Mouse (Mus musculus): ENCODE data around the gene 4930474N05Rik. TPM values are rescaled to one million over a fixed set of nuclear protein-coding genes. Genes with fewer than 3 reads are reported as not detected.
A peak's percentile ranks its signal among the peaks of the same experiment; 100 is the strongest.

The 4930474N05Rik gene
- polyA plus RNA-seq (2015; fragmentation: Nextera tagmentation; extraction: Ambion mirVana): not detected in 2 replicates

- H3K27ac ChIP-seq: no peak within 1 kb of the TSS
- no peaks in the 10 kb centered on the region for H3K9me3 ChIP-seq
- H3K4me1 ChIP-seq (replicated peaks): no peaks in the 10 kb centered on the region
- no peak for ATAC-seq
- no peaks in the 10 kb centered on the region for H3K36me3 ChIP-seq
- H3K27me3 ChIP-seq: no peaks in the 10 kb centered on the region
- H3K4me2 ChIP-seq (replicated peaks): no peak within 1 kb of the TSS
- no peak within 1 kb of the TSS for H3K9ac ChIP-seq (replicated peaks)
- H3K4me3 ChIP-seq (replicated peaks): no peak within 1 kb of the TSS
These were observed at the start of gene 4930474N05Rik for GRCm38 (mm10) chr14:36094617-36095016. Gene 4930474N05Rik (plus strand): TSS chr14:36094917.

GRCm38 (mm10) chr14:36048746-36049391 is 45.8 kb upstream of the 4930474N05Rik start:
- no peak overlapping the region for H3K4me3 ChIP-seq (replicated peaks)
- no peak overlapping the region for H3K9ac ChIP-seq (replicated peaks)
- no peaks in the 10 kb centered on the region for H3K27me3 ChIP-seq
- peak overlapping the region; percentile 22; the same call in 1 of the 2 replicates for H3K4me2 ChIP-seq (replicated peaks)
- no peak overlapping the region for H3K27ac ChIP-seq
- peaks cover 6% of the 10 kb centered on the region for H3K4me1 ChIP-seq (replicated peaks)
- WGBS: 53% methylated on average over 9 of the region's 9 CpGs
- no peaks in the 10 kb centered on the region for H3K9me3 ChIP-seq
- no peaks in the 10 kb centered on the region for H3K36me3 ChIP-seq
- peak; percentile 91 for ATAC-seq

- Histone ChIP-seq H3K4me2 (replicated peaks) (no peak overlapping the region), H3K9me3 (no peaks in the 10 kb centered on the region), H3K4me3 (replicated peaks) (no peak overlapping the region), H3K27me3 (no peaks in the 10 kb centered on the region), H3K9ac (replicated peaks) (no peak overlapping the region), H3K27ac (no peak overlapping the region), H3K36me3 (no peaks in the 10 kb centered on the region), H3K4me1 (replicated peaks) (peaks cover 6% of the 10 kb centered on the region)
- WGBS: 87% methylated on average over 2 of the region's 2 CpGs
- ATAC-seq: no peak
These were observed 41.4 kb upstream of the 4930474N05Rik start for GRCm38 (mm10) chr14:36053281-36053680.

- no peak overlapping the region for H3K4me2 ChIP-seq (replicated peaks)
- 90% methylated on average over 3 of the region's 3 CpGs for WGBS
- H3K27ac ChIP-seq: no peak overlapping the region
- no peak overlapping the region for H3K4me3 ChIP-seq (replicated peaks)
- no peaks in the 10 kb centered on the region for H3K9me3 ChIP-seq
- H3K9ac ChIP-seq (replicated peaks): no peak overlapping the region
- H3K4me1 ChIP-seq (replicated peaks): no peaks in the 10 kb centered on the region
- no peaks in the 10 kb centered on the region for H3K27me3 ChIP-seq
- ATAC-seq: no peak
- H3K36me3 ChIP-seq: no peaks in the 10 kb centered on the region
These were observed 3.8 kb downstream of the 4930474N05Rik start for GRCm38 (mm10) chr14:36098528-36098927.

GRCm38 (mm10) chr14:36099647-36100046 is 4.9 kb downstream of the 4930474N05Rik start:
- Histone ChIP-seq H3K4me1 (replicated peaks) (no peaks in the 10 kb centered on the region), H3K27me3 (no peaks in the 10 kb centered on the region), H3K27ac (no peak overlapping the region), H3K4me3 (replicated peaks) (no peak overlapping the region), H3K36me3 (no peaks in the 10 kb centered on the region), H3K4me2 (replicated peaks) (no peak overlapping the region), H3K9ac (replicated peaks) (no peak overlapping the region), H3K9me3 (no peaks in the 10 kb centered on the region)
- 55% methylated on average over 1 of the region's 1 CpGs for WGBS
- no peak for ATAC-seq

DNA sequence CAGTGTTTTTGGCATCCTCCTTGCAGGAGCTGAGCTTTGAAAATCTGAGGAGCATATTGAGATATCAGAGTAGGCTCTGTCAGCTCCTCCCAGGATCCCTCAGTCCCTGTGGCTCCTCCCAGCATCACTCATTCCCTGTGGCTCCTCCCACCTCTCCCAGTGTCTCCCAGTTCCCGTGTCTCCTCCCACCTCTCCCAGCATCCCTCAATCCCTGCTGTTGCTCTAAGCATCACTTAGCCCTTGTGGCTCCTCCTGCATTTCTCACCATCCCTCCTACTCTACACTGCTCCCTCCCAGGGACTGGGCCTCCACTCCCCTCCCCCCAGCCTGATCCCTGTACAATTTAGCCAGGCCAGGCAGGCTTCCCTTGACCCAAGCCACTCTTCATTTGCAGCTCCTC is 6.0 kb downstream of the 4930474N05Rik start:
- Histone ChIP-seq H3K27ac (no peak overlapping the region), H3K9me3 (no peaks in the 10 kb centered on the region), H3K4me3 (replicated peaks) (no peak overlapping the region), H3K4me2 (replicated peaks) (no peak overlapping the region), H3K9ac (replicated peaks) (no peak overlapping the region), H3K27me3 (no peaks in the 10 kb centered on the region), H3K4me1 (replicated peaks) (no peaks in the 10 kb centered on the region), H3K36me3 (no peaks in the 10 kb centered on the region)
- no peak for ATAC-seq
- 42% methylated on average over 1 of the region's 1 CpGs for whole genome bisulfite sequencing

GRCm38 (mm10) chr14:36114481-36114880 is 19.8 kb downstream of the 4930474N05Rik start:
- no peak overlapping the region for H3K27ac ChIP-seq
- no peaks in the 10 kb centered on the region for H3K27me3 ChIP-seq
- H3K4me3 ChIP-seq (replicated peaks): no peak overlapping the region
- no peak overlapping the region for H3K9ac ChIP-seq (replicated peaks)
- no peak for ATAC-seq
- no peaks in the 10 kb centered on the region for H3K4me1 ChIP-seq (replicated peaks)
- no peak overlapping the region for H3K4me2 ChIP-seq (replicated peaks)
- no peaks in the 10 kb centered on the region for H3K36me3 ChIP-seq
- no peaks in the 10 kb centered on the region; the same call in 1 of the 2 replicates for H3K9me3 ChIP-seq

DNA sequence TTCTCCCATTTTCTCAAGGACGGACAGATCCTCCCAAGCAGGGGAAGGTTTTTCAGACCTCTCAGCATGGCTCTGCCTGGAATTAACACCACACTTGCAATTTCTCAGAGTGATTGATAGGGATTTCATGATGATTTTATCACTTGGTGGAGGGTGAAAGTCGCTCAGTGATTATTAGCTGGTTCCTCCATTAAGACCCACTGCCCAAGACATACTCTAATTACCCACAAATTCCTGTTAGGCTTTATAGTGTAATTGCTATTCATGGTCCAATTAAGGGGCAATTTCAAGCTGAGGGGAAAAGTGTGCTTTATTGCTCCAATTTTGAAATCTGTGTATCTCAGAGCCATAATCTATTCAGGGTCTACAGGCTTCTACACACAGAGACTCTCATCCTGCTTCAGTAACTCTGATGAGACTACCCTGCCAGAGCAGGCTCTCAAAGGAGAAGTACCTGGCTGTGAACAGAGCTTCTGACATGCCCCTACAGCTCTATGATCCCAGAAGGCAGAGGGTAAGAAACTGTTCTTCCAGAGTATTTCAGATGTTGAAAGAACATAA is 29.1 kb downstream of the 4930474N05Rik start:
- no peaks in the 10 kb centered on the region for H3K27me3 ChIP-seq
- H3K9ac ChIP-seq (replicated peaks): no peak overlapping the region
- ATAC-seq: no peak

GRCm38 (mm10) chr14:36135749-36136148 is 41.0 kb downstream of the 4930474N05Rik start:
- no peak overlapping the region for H3K4me3 ChIP-seq (replicated peaks)
- no peaks in the 10 kb centered on the region for H3K36me3 ChIP-seq
- ATAC-seq: peak; percentile 56
- H3K27ac ChIP-seq: no peak overlapping the region
- 0 out of 2 replicates have a peak, but pooled peaks cover 4% of the 10 kb centered on the region for H3K4me1 ChIP-seq (replicated peaks)
- H3K27me3 ChIP-seq: no peaks in the 10 kb centered on the region
- WGBS: 27% methylated on average over 3 of the region's 3 CpGs
- no peaks in the 10 kb centered on the region for H3K9me3 ChIP-seq
- no peak overlapping the region for H3K9ac ChIP-seq (replicated peaks)
- no peak overlapping the region for H3K4me2 ChIP-seq (replicated peaks)

More for the DNA sequence above, 29.1 kb downstream of the 4930474N05Rik start:
- H3K4me3 ChIP-seq (replicated peaks): no peak overlapping the region
- no peaks in the 10 kb centered on the region for H3K36me3 ChIP-seq
- no peaks in the 10 kb centered on the region for H3K9me3 ChIP-seq
- WGBS: 78% methylated on average over 2 of the region's 2 CpGs
- H3K4me1 ChIP-seq (replicated peaks): no peaks in the 10 kb centered on the region
- no peak overlapping the region for H3K27ac ChIP-seq
- H3K4me2 ChIP-seq (replicated peaks): no peak overlapping the region

- no peak overlapping the region for H3K27ac ChIP-seq
- no peak overlapping the region for H3K4me3 ChIP-seq (replicated peaks)
- ATAC-seq: no peak
- H3K9me3 ChIP-seq: no peaks in the 10 kb centered on the region
- H3K9ac ChIP-seq (replicated peaks): no peak overlapping the region
- no peak overlapping the region for H3K4me2 ChIP-seq (replicated peaks)
- 0 out of 2 replicates have a peak, but pooled peaks cover 4% of the 10 kb centered on the region for H3K4me1 ChIP-seq (replicated peaks)
- no peaks in the 10 kb centered on the region for H3K36me3 ChIP-seq
- no peaks in the 10 kb centered on the region for H3K27me3 ChIP-seq
- WGBS: 93% methylated on average over 4 of the region's 4 CpGs
These were observed 43.0 kb downstream of the 4930474N05Rik start for GRCm38 (mm10) chr14:36137696-36138095.

- Histone ChIP-seq H3K36me3 (no peaks in the 10 kb centered on the region), H3K27ac (no peak overlapping the region), H3K4me2 (replicated peaks) (no peak overlapping the region), H3K4me3 (replicated peaks) (no peak overlapping the region), H3K9me3 (no peaks in the 10 kb centered on the region), H3K4me1 (replicated peaks) (no peaks in the 10 kb centered on the region), H3K27me3 (no peaks in the 10 kb centered on the region), H3K9ac (replicated peaks) (no peak overlapping the region)
- ATAC-seq: no peak
These were observed 50.5 kb downstream of the 4930474N05Rik start for GRCm38 (mm10) chr14:36145261-36145660.

Data from midbrain, embryonic 13.5 days (tissue).